Mouse (Mus musculus): ENCODE results near the gene 3110040M04Rik. TPM values are rescaled to one million over a fixed set of nuclear protein-coding genes. Genes with fewer than 3 reads are reported as not detected.

The 3110040M04Rik gene
- polyA plus RNA-seq, 1 experiment from 2014 or later, result 0.24 TPM

GRCm38 (mm10) chr1:151223377-151223776 lies 19.5 kb downstream of the 3110040M04Rik start:
- no peak overlapping the region for H3K27ac ChIP-seq
- H3K4me2 ChIP-seq (replicated peaks), result no peak overlapping the region
- WGBS, result 73% methylated on average over 1 of the region's 1 CpGs
- H3K9me3 ChIP-seq, result no peaks in the 10 kb centered on the region
- no peak for ATAC-seq
- H3K4me1 ChIP-seq (replicated peaks), result no peaks in the 10 kb centered on the region
- H3K27me3 ChIP-seq (replicated peaks), result no peaks in the 10 kb centered on the region
- H3K4me3 ChIP-seq (replicated peaks), result no peak overlapping the region
- H3K36me3 ChIP-seq, result no peaks in the 10 kb centered on the region
- no peak overlapping the region for H3K9ac ChIP-seq

- Histone ChIP-seq H3K4me2 (replicated peaks) (no peak overlapping the region), H3K9me3 (no peaks in the 10 kb centered on the region), H3K27ac (no peak overlapping the region), H3K36me3 (no peaks in the 10 kb centered on the region), H3K4me1 (replicated peaks) (no peaks in the 10 kb centered on the region), H3K9ac (no peak overlapping the region), H3K4me3 (replicated peaks) (no peak overlapping the region), H3K27me3 (replicated peaks) (no peaks in the 10 kb centered on the region)
- WGBS, result 94% methylated on average over 1 of the region's 1 CpGs
- ATAC-seq, result no peak
Measured at GRCm38 (mm10) chr1:151224536-151224935, 20.6 kb downstream of the 3110040M04Rik start.

- Histone ChIP-seq H3K27ac (no peak overlapping the region), H3K9me3 (no peaks in the 10 kb centered on the region), H3K36me3 (no peaks in the 10 kb centered on the region), H3K4me2 (replicated peaks) (no peak overlapping the region), H3K4me1 (replicated peaks) (no peaks in the 10 kb centered on the region), H3K27me3 (replicated peaks) (no peaks in the 10 kb centered on the region), H3K4me3 (replicated peaks) (no peak overlapping the region), H3K9ac (no peak overlapping the region)
- no peak for ATAC-seq
- WGBS, result 74% methylated on average over 8 of the region's 8 CpGs
Measured at GRCm38 (mm10) chr1:151227506-151227905, 23.6 kb downstream of the 3110040M04Rik start.

- H3K36me3 ChIP-seq, result no peaks in the 10 kb centered on the region
- H3K9me3 ChIP-seq, result no peaks in the 10 kb centered on the region
- H3K27me3 ChIP-seq (replicated peaks), result no peaks in the 10 kb centered on the region
- no peak overlapping the region for H3K9ac ChIP-seq
- no peak overlapping the region for H3K4me3 ChIP-seq (replicated peaks)
- WGBS, result 73% methylated on average over 1 of the region's 1 CpGs
- no peaks in the 10 kb centered on the region for H3K4me1 ChIP-seq (replicated peaks)
- ATAC-seq, result no peak
- H3K4me2 ChIP-seq (replicated peaks), result no peak overlapping the region
- H3K27ac ChIP-seq, result no peak overlapping the region
Measured at GRCm38 (mm10) chr1:151228320-151228989, 24.5 kb downstream of the 3110040M04Rik start.

GRCm38 (mm10) chr1:151232346-151232745 lies 28.4 kb downstream of the 3110040M04Rik start:
- WGBS, result 86% methylated on average over 3 of the region's 3 CpGs
- Histone ChIP-seq H3K4me2 (replicated peaks) (no peak overlapping the region), H3K9ac (no peak overlapping the region), H3K27me3 (replicated peaks) (no peaks in the 10 kb centered on the region), H3K9me3 (no peaks in the 10 kb centered on the region), H3K27ac (no peak overlapping the region), H3K4me3 (replicated peaks) (no peak overlapping the region), H3K36me3 (no peaks in the 10 kb centered on the region), H3K4me1 (replicated peaks) (no peaks in the 10 kb centered on the region)
- ATAC-seq, result no peak

- Histone ChIP-seq H3K27ac (no peak overlapping the region), H3K27me3 (replicated peaks) (no peaks in the 10 kb centered on the region), H3K9me3 (no peaks in the 10 kb centered on the region), H3K4me2 (replicated peaks) (no peak overlapping the region), H3K4me3 (replicated peaks) (no peak overlapping the region), H3K4me1 (replicated peaks) (no peaks in the 10 kb centered on the region), H3K9ac (no peak overlapping the region), H3K36me3 (no peaks in the 10 kb centered on the region)
- ATAC-seq, result no peak
- 78% methylated on average over 3 of the region's 3 CpGs for WGBS
Measured at GRCm38 (mm10) chr1:151233756-151234155, 29.8 kb downstream of the 3110040M04Rik start.

- no peaks in the 10 kb centered on the region for H3K27me3 ChIP-seq (replicated peaks)
- H3K4me2 ChIP-seq (replicated peaks), result no peak overlapping the region
- H3K36me3 ChIP-seq, result no peaks in the 10 kb centered on the region
- no peak overlapping the region for H3K27ac ChIP-seq
- no peaks in the 10 kb centered on the region for H3K9me3 ChIP-seq
- no peak overlapping the region for H3K4me3 ChIP-seq (replicated peaks)
- ATAC-seq, result no peak
- WGBS, result 58% methylated on average over 2 of the region's 2 CpGs
- H3K9ac ChIP-seq, result no peak overlapping the region
- H3K4me1 ChIP-seq (replicated peaks), result no peaks in the 10 kb centered on the region
Measured at GRCm38 (mm10) chr1:151235574-151235973, 31.7 kb downstream of the 3110040M04Rik start.

- no peak for ATAC-seq
- Histone ChIP-seq H3K4me2 (replicated peaks) (no peak overlapping the region), H3K27ac (no peak overlapping the region), H3K9me3 (no peaks in the 10 kb centered on the region), H3K4me3 (replicated peaks) (no peak overlapping the region), H3K9ac (no peak overlapping the region), H3K36me3 (no peaks in the 10 kb centered on the region), H3K27me3 (replicated peaks) (no peaks in the 10 kb centered on the region), H3K4me1 (replicated peaks) (no peaks in the 10 kb centered on the region)
- WGBS, result 66% methylated on average over 13 of the region's 13 CpGs
Measured at GRCm38 (mm10) chr1:151236141-151236930, 32.4 kb downstream of the 3110040M04Rik start.

GRCm38 (mm10) chr1:151237780-151238179 lies 33.9 kb downstream of the 3110040M04Rik start:
- no peak overlapping the region for H3K4me2 ChIP-seq (replicated peaks)

GRCm38 (mm10) chr1:151243332-151243731 lies 39.4 kb downstream of the 3110040M04Rik start:
- no peaks in the 10 kb centered on the region for H3K9me3 ChIP-seq
- no peak overlapping the region for H3K4me2 ChIP-seq (replicated peaks)
- H3K27me3 ChIP-seq (replicated peaks), result no peaks in the 10 kb centered on the region
- no peaks in the 10 kb centered on the region for H3K4me1 ChIP-seq (replicated peaks)
- ATAC-seq, result no peak
- H3K4me3 ChIP-seq (replicated peaks), result no peak overlapping the region
- WGBS, result 85% methylated on average over 4 of the region's 4 CpGs
- H3K9ac ChIP-seq, result no peak overlapping the region
- no peaks in the 10 kb centered on the region for H3K36me3 ChIP-seq
- no peak overlapping the region for H3K27ac ChIP-seq

More at GRCm38 (mm10) chr1:151237780-151238179, 33.9 kb downstream of the 3110040M04Rik start:
- no peak overlapping the region for H3K9ac ChIP-seq
- no peaks in the 10 kb centered on the region for H3K9me3 ChIP-seq
- H3K27ac ChIP-seq, result no peak overlapping the region
- H3K4me1 ChIP-seq (replicated peaks), result no peaks in the 10 kb centered on the region
- no peak overlapping the region for H3K4me3 ChIP-seq (replicated peaks)
- H3K36me3 ChIP-seq, result no peaks in the 10 kb centered on the region
- no peak for ATAC-seq
- no peaks in the 10 kb centered on the region for H3K27me3 ChIP-seq (replicated peaks)
- WGBS, result 67% methylated on average over 3 of the region's 3 CpGs

- H3K9me3 ChIP-seq, result no peaks in the 10 kb centered on the region
- H3K9ac ChIP-seq, result no peak overlapping the region
- ATAC-seq, result no peak
- H3K4me2 ChIP-seq (replicated peaks), result no peak overlapping the region
- H3K27ac ChIP-seq, result no peak overlapping the region
- 98% methylated on average over 5 of the region's 5 CpGs for WGBS
- no peak overlapping the region for H3K4me3 ChIP-seq (replicated peaks)
- no peaks in the 10 kb centered on the region for H3K4me1 ChIP-seq (replicated peaks)
- H3K36me3 ChIP-seq, result no peaks in the 10 kb centered on the region
- H3K27me3 ChIP-seq (replicated peaks), result no peaks in the 10 kb centered on the region
Measured at GRCm38 (mm10) chr1:151244013-151244412, 40.1 kb downstream of the 3110040M04Rik start.

GRCm38 (mm10) chr1:151244761-151245160 lies 40.8 kb downstream of the 3110040M04Rik start:
- H3K9ac ChIP-seq, result no peak overlapping the region
- no peak overlapping the region for H3K4me3 ChIP-seq (replicated peaks)
- no peak overlapping the region for H3K4me2 ChIP-seq (replicated peaks)
- 86% methylated on average over 4 of the region's 4 CpGs for WGBS
- ATAC-seq, result no peak
- H3K9me3 ChIP-seq, result no peaks in the 10 kb centered on the region
- no peak overlapping the region for H3K27ac ChIP-seq
- no peaks in the 10 kb centered on the region for H3K27me3 ChIP-seq (replicated peaks)
- H3K4me1 ChIP-seq (replicated peaks), result no peaks in the 10 kb centered on the region
- no peaks in the 10 kb centered on the region for H3K36me3 ChIP-seq

- Histone ChIP-seq H3K4me3 (replicated peaks) (no peak overlapping the region), H3K36me3 (no peaks in the 10 kb centered on the region), H3K27me3 (replicated peaks) (no peaks in the 10 kb centered on the region), H3K4me2 (replicated peaks) (no peak overlapping the region), H3K27ac (no peak overlapping the region), H3K9me3 (no peaks in the 10 kb centered on the region), H3K9ac (no peak overlapping the region), H3K4me1 (replicated peaks) (no peaks in the 10 kb centered on the region)
- no peak for ATAC-seq
- WGBS, result 84% methylated on average over 10 of the region's 10 CpGs
Measured at GRCm38 (mm10) chr1:151245165-151245564, 41.2 kb downstream of the 3110040M04Rik start.

Measured in intestine, embryonic 15.5 days (tissue).